Mouse (Mus musculus) CH12.LX (cell line): Measurements from ENCODE around the gene Cd300e. TPM values are rescaled to one million over a fixed set of nuclear protein-coding genes. Genes with fewer than 3 reads are reported as not detected.

Source experiments
- DNase-seq: peaks from one replicate; pipeline ENCODE4 v3.0.0-alpha.2; 2013; ENCODE audit errors: extremely low read depth
- H3K27ac ChIP-seq: 2 replicates; pipeline ENCODE4 v1.5.1; 2012; ENCODE audit warnings: low read depth, mild to moderate bottlenecking, control low read depth, moderate library complexity; ENCODE audit not compliant: insufficient read depth
- H3K27me3 ChIP-seq: replicated peaks from 2 replicates; pipeline ENCODE3; 2012; ENCODE audit warnings: inconsistent platforms
- H3K36me3 ChIP-seq, 2 experiments: replicated peaks in 1 of 2; 2 replicates each; pipeline versions ENCODE3 to v1.6.1; 2012; ENCODE audit warnings: inconsistent platforms in 1 of 2, low read length in 1 of 2, mild to moderate bottlenecking in 1 of 2, mixed read lengths in 1 of 2, moderate library complexity in 1 of 2; ENCODE audit not compliant: control insufficient read depth in 1 of 2, insufficient read depth in 1 of 2
- H3K4me1 ChIP-seq, 2 experiments: 2 replicates each; pipeline ENCODE4 v1.6.1; 2012; ENCODE audit warnings: inconsistent platforms in 1 of 2, moderate library complexity in 1 of 2; ENCODE audit not compliant: insufficient read depth in 2 of 2, control insufficient read depth in 1 of 2
- H3K4me2 ChIP-seq: 2 replicates; pipeline ENCODE4 v1.6.1; 2012; ENCODE audit warnings: low read depth, mild to moderate bottlenecking, control low read depth; ENCODE audit not compliant: poor library complexity, insufficient read depth, severe bottlenecking
- H3K4me3 ChIP-seq, 3 experiments: fragments of 150-350 bp in 1 of 3; sonication (generic) in 1 of 3; replicated peaks in 1 of 3; 2 replicates each; pipeline versions ENCODE3 to v1.5.1; 2011 to 2012; ENCODE audit warnings: low read depth in 2 of 3, low read length in 2 of 3, mild to moderate bottlenecking in 2 of 3, moderate library complexity in 2 of 3, control low read depth in 1 of 3, improper control_type of control experiment in 1 of 3, inconsistent platforms in 1 of 3, mixed read lengths in 1 of 3; ENCODE audit not compliant: poor library complexity in 1 of 3
- H3K79me2 ChIP-seq: replicated peaks from 2 replicates; pipeline ENCODE4 v1.6.1; 2012; ENCODE audit warnings: mild to moderate bottlenecking, moderate library complexity; ENCODE audit not compliant: control insufficient read depth, poor library complexity, insufficient read depth, severe bottlenecking; ENCODE audit errors: extremely low read depth
- H3K9ac ChIP-seq: 2 replicates; pipeline ENCODE4 v1.6.1; 2012; ENCODE audit warnings: low read depth, mild to moderate bottlenecking, control low read depth, moderate library complexity; ENCODE audit not compliant: insufficient read depth
- H3K9me3 ChIP-seq: replicated peaks from 2 replicates; pipeline ENCODE3; 2012; ENCODE audit warnings: low read length, inconsistent platforms, mixed read lengths
- BHLHE40 ChIP-seq: IDR thresholded peaks from 2 replicates; pipeline ENCODE4 v1.6.1; 2011; ENCODE audit warnings: mild to moderate bottlenecking, low read depth, low read length, improper control_type of control experiment
- CHD1 ChIP-seq: IDR thresholded peaks from 2 replicates; pipeline ENCODE4 v1.6.1; 2012; ENCODE audit warnings: low read depth, low read length, improper control_type of control experiment, inconsistent platforms
- CHD2 ChIP-seq: IDR thresholded peaks from 2 replicates; pipeline ENCODE4 v1.6.1; 2011; ENCODE audit warnings: low read length, improper control_type of control experiment
- CTCF ChIP-seq, 2 experiments: IDR thresholded peaks in 1 of 2; conservative IDR thresholded peaks in 1 of 2; 2 replicates each; pipeline ENCODE4 v1.5.1; 2011 to 2012; ENCODE audit warnings: low read depth in 2 of 2, low read length in 2 of 2, improper control_type of control experiment in 1 of 2, inconsistent platforms in 1 of 2, mild to moderate bottlenecking in 1 of 2, moderate library complexity in 1 of 2
- E2F4 ChIP-seq: IDR thresholded peaks from 2 replicates; pipeline ENCODE4 v1.6.1; 2011; ENCODE audit warnings: low read depth, low read length, improper control_type of control experiment; ENCODE audit not compliant: insufficient replicate concordance
- ELF1 ChIP-seq: IDR thresholded peaks from 2 replicates; pipeline ENCODE4 v1.6.1; 2014; ENCODE audit warnings: low read depth, mild to moderate bottlenecking, inconsistent platforms, low read length, improper control_type of control experiment
- EP300 ChIP-seq: IDR thresholded peaks from 2 replicates; pipeline ENCODE4 v1.6.1; 2011; ENCODE audit warnings: low read length, improper control_type of control experiment
- ETS1 ChIP-seq: conservative IDR thresholded peaks from 2 replicates; pipeline ENCODE4 v1.6.1; 2012; ENCODE audit warnings: low read depth, mild to moderate bottlenecking, inconsistent platforms, low read length, improper control_type of control experiment, moderate library complexity
- GABPA ChIP-seq: IDR thresholded peaks from 2 replicates; pipeline ENCODE4 v1.6.1; 2012; ENCODE audit warnings: low read depth, low read length, improper control_type of control experiment, inconsistent platforms; ENCODE audit not compliant: insufficient replicate concordance
- HCFC1 ChIP-seq: IDR thresholded peaks from 2 replicates; pipeline ENCODE4 v1.6.1; 2012; ENCODE audit warnings: low read depth, mild to moderate bottlenecking, inconsistent platforms, low read length, improper control_type of control experiment
- IRF4 ChIP-seq: IDR thresholded peaks from 2 replicates; pipeline ENCODE4 v1.6.1; 2014; ENCODE audit warnings: low read depth, mild to moderate bottlenecking, inconsistent platforms, low read length, improper control_type of control experiment
- JUN ChIP-seq: IDR thresholded peaks from 2 replicates; pipeline ENCODE4 v1.6.1; 2011; ENCODE audit warnings: low read depth, mild to moderate bottlenecking, low read length, improper control_type of control experiment, moderate library complexity; ENCODE audit not compliant: insufficient read depth
- JUND ChIP-seq: conservative IDR thresholded peaks from 2 replicates; pipeline ENCODE4 v1.6.1; 2011; ENCODE audit warnings: low read depth, low read length, improper control_type of control experiment
- KAT2A ChIP-seq: IDR thresholded peaks from 2 replicates; pipeline ENCODE4 v1.6.1; 2012; ENCODE audit warnings: low read length, improper control_type of control experiment, inconsistent platforms; ENCODE audit not compliant: insufficient replicate concordance
- MAFK ChIP-seq: IDR thresholded peaks from 2 replicates; pipeline ENCODE4 v1.6.1; 2011; ENCODE audit warnings: low read length, improper control_type of control experiment; ENCODE audit not compliant: insufficient replicate concordance
- MAX ChIP-seq: IDR thresholded peaks from 2 replicates; pipeline ENCODE4 v1.6.1; 2011; ENCODE audit warnings: low read length, improper control_type of control experiment
- MAZ ChIP-seq: IDR thresholded peaks from 2 replicates; pipeline ENCODE4 v1.6.1; 2012; ENCODE audit warnings: low read depth, mild to moderate bottlenecking, inconsistent platforms, low read length, improper control_type of control experiment, moderate library complexity
- MEF2A ChIP-seq: IDR thresholded peaks from 2 replicates; pipeline ENCODE4 v1.6.1; 2014; ENCODE audit warnings: low read depth, mild to moderate bottlenecking, inconsistent platforms, low read length, improper control_type of control experiment, borderline replicate concordance
- MXI1 ChIP-seq: IDR thresholded peaks from 2 replicates; pipeline ENCODE4 v1.6.1; 2011; ENCODE audit warnings: mild to moderate bottlenecking, low read depth, low read length, improper control_type of control experiment
- MYC ChIP-seq: IDR thresholded peaks from 2 replicates; pipeline ENCODE4 v1.6.1; 2011; ENCODE audit warnings: low read depth, mild to moderate bottlenecking, improper control_type of control experiment, low read length
- NELFE ChIP-seq: IDR thresholded peaks from 2 replicates; pipeline ENCODE4 v1.6.1; 2011; ENCODE audit warnings: low read depth, low read length, improper control_type of control experiment
- NRF1 ChIP-seq: IDR thresholded peaks from 2 replicates; pipeline ENCODE4 v1.6.1; 2014; ENCODE audit warnings: low read depth, mild to moderate bottlenecking, inconsistent platforms, low read length, improper control_type of control experiment, moderate library complexity
- PAX5 ChIP-seq: IDR thresholded peaks from 2 replicates; pipeline ENCODE4 v1.6.1; 2012; ENCODE audit warnings: low read length, inconsistent platforms, mixed read lengths
- POLR2A ChIP-seq: IDR thresholded peaks from 2 replicates; pipeline ENCODE4 v1.6.1; 2011; ENCODE audit warnings: low read depth, mild to moderate bottlenecking, improper control_type of control experiment, low read length
- POLR2AphosphoS2 ChIP-seq: IDR thresholded peaks from 2 replicates; pipeline ENCODE4 v1.6.1; 2011; ENCODE audit warnings: low read depth, low read length, improper control_type of control experiment
- RAD21 ChIP-seq: IDR thresholded peaks from 2 replicates; pipeline ENCODE4 v1.6.1; 2011; ENCODE audit warnings: low read depth, mild to moderate bottlenecking, low read length, improper control_type of control experiment, moderate library complexity
- RCOR1 ChIP-seq: conservative IDR thresholded peaks from 2 replicates; pipeline ENCODE4 v1.6.1; 2012; ENCODE audit warnings: low read depth, mild to moderate bottlenecking, inconsistent platforms, low read length, improper control_type of control experiment
- SIN3A ChIP-seq: IDR thresholded peaks from 2 replicates; pipeline ENCODE4 v1.6.1; 2012; ENCODE audit warnings: low read length, improper control_type of control experiment, inconsistent platforms
- SMC3 ChIP-seq: IDR thresholded peaks from 2 replicates; pipeline ENCODE4 v1.6.1; 2011; ENCODE audit warnings: low read depth, low read length, improper control_type of control experiment
- TBP ChIP-seq: conservative IDR thresholded peaks from 2 replicates; pipeline ENCODE4 v1.6.1; 2011; ENCODE audit warnings: low read depth, low read length, improper control_type of control experiment
- TCF12 ChIP-seq: IDR thresholded peaks from 2 replicates; pipeline ENCODE4 v1.6.1; 2014; ENCODE audit warnings: low read depth, mild to moderate bottlenecking, inconsistent platforms, low read length, improper control_type of control experiment
- UBTF ChIP-seq: IDR thresholded peaks from 2 replicates; pipeline ENCODE4 v1.6.1; 2012; ENCODE audit warnings: low read depth, mild to moderate bottlenecking, inconsistent platforms, low read length, improper control_type of control experiment, moderate library complexity
- USF1 ChIP-seq: IDR thresholded peaks from 2 replicates; pipeline ENCODE4 v1.6.1; 2014; ENCODE audit warnings: low read depth, mild to moderate bottlenecking, inconsistent platforms, low read length, improper control_type of control experiment
- USF2 ChIP-seq: conservative IDR thresholded peaks from 2 replicates; pipeline ENCODE4 v1.6.1; 2011; ENCODE audit warnings: low read depth, low read length, improper control_type of control experiment
- ZC3H11A ChIP-seq: IDR thresholded peaks from 2 replicates; pipeline ENCODE4 v1.6.1; 2012; ENCODE audit warnings: low read depth, mild to moderate bottlenecking, inconsistent platforms, low read length, improper control_type of control experiment
- ZKSCAN1 ChIP-seq: IDR thresholded peaks from 2 replicates; pipeline ENCODE4 v1.6.1; 2012; ENCODE audit warnings: low read depth, inconsistent platforms, low read length, improper control_type of control experiment, borderline replicate concordance
- ZMIZ1 ChIP-seq: IDR thresholded peaks from 2 replicates; pipeline ENCODE4 v1.6.1; 2012; ENCODE audit warnings: low read depth, mild to moderate bottlenecking, inconsistent platforms, low read length, improper control_type of control experiment
- ZNF384 ChIP-seq: IDR thresholded peaks from 2 replicates; pipeline ENCODE4 v1.6.1; 2012; ENCODE audit warnings: low read depth, low read length, improper control_type of control experiment, inconsistent platforms
- dilution Hi-C: fragments of 300-500 bp; cut with MboI; formaldehyde crosslinking; loops from 2 replicates; pipeline ENCODE4 v1.14.3; 2020; ENCODE audit warnings: low sequenced_read_pairs; ENCODE audit not compliant: extremely low pct_unique_long_range_greater_than_20kb, extremely low pct_ligation_motif_present
- in situ Hi-C: fragments of 300-500 bp; cut with MboI; formaldehyde crosslinking; loops from 3 replicates; pipeline ENCODE4 v1.14.3; 2019; ENCODE audit warnings: low sequenced_read_pairs, low pct_ligation_motif_present, low pct_unique_long_range_greater_than_20kb, mixed read lengths
- polyA plus RNA-seq: library from polyadenylated mRNA; unstranded; fragments of >175 nt; gene quantifications from 2 replicates; pipeline ENCODE4 v1.2.1, GENCODE M21; 2012; ENCODE audit warnings: low read depth; ENCODE audit not compliant: insufficient read length
- total RNA-seq, 2 experiments: library from RNA; depleted of rRNA; stranded (reverse); fragments of 300-350 nt in 1 of 2; fragments of >200 nt in 1 of 2; gene quantifications; 2 replicates each; pipeline ENCODE4 v1.2.3; 2012 to 2014

The Cd300e gene
- total and polyA plus RNA-seq, 3 experiments, result not detected

- no peak overlapping the region for H3K4me3 ChIP-seq
- dilution Hi-C loops (no loop called here), in situ Hi-C loops (no loop called here)
- H3K79me2 ChIP-seq, result no peaks in the 10 kb centered on the region
- H3K9me3 ChIP-seq, result peaks cover 8% of the 10 kb centered on the region
- H3K4me2 ChIP-seq, result peak overlapping the region; percentile 2; the same call in 1 of the 2 replicates
- peak overlapping the region; percentile 85 for H3K27ac ChIP-seq
- H3K9ac ChIP-seq, result peak overlapping the region; percentile 1; the same call in 1 of the 2 replicates
- H3K27me3 ChIP-seq, result no peaks in the 10 kb centered on the region
- H3K36me3 ChIP-seq, result no peaks in the 10 kb centered on the region
- TF ChIP-seq ZNF384 (no peak), ZC3H11A (no peak), USF1 (no peak; the same call in 1 of the 2 replicates), SMC3 (no peak), JUN (peak; percentile 31; the same call in 1 of the 2 replicates), POLR2A (peak; percentile 45), ZMIZ1 (no peak), HCFC1 (peak; percentile 50; the same call in 1 of the 2 replicates), NRF1 (no peak), EP300 (peak; percentile 78), RAD21 (no peak; the same call in 1 of the 2 replicates), POLR2AphosphoS2 (no peak), CHD1 (peak; percentile 97), CHD2 (peak; percentile 19; the same call in 1 of the 2 replicates), NELFE (peak; percentile 45), MXI1 (peak; percentile 60; the same call in 1 of the 2 replicates), ZKSCAN1 (no peak), SIN3A (peak; percentile 76; the same call in 1 of the 2 replicates), CTCF (conservative IDR thresholded peaks at IDR 0.05 in 1 of 2, IDR thresholded peaks at IDR 0.05 in 1 of 2; ENCODE audit: low read depth in 2 of 2, low read length in 2 of 2) (no peak), MAFK (no peak), UBTF (0 out of 2 replicates have a peak, but pooled peaks have one; percentile 3), KAT2A (no peak), E2F4 (no peak), USF2 (no peak), BHLHE40 (no peak), MYC (peak; percentile 74; the same call in 1 of the 2 replicates), ETS1 (peak; percentile 68; the same call in 1 of the 2 replicates), MAZ (peak; percentile 92), IRF4 (peak; percentile 63; the same call in 1 of the 2 replicates), TBP (peak; percentile 56; the same call in 1 of the 2 replicates), MAX (peak; percentile 84; the same call in 1 of the 2 replicates), ELF1 (no peak), GABPA (no peak), JUND (peak; percentile 58; the same call in 1 of the 2 replicates), TCF12 (peak; percentile 62; the same call in 1 of the 2 replicates), PAX5 (no peak), RCOR1 (peak; percentile 76; the same call in 1 of the 2 replicates), MEF2A (0 out of 2 replicates have a peak, but pooled peaks have one; percentile 84)
- TF ChIP-seq, all 38 proteins: peak for 20
- DNase-seq, result peak; percentile 66
- peaks cover 48 to 94% of the 10 kb centered on the region in 2 experiments for H3K4me1 ChIP-seq
Measured at GRCm38 (mm10) chr11:115101615-115102051, 39.7 kb upstream of the Cd300e start.
